Mouse (Mus musculus) layer of hippocampus, postnatal 14 days (tissue): ENCODE results near the gene Entpd7. TPM values are rescaled to one million over a fixed set of nuclear protein-coding genes. Genes with fewer than 3 reads are reported as not detected.

ENCODE experiments used
- DNase-seq, 2 experiments: peaks; one replicate each; pipeline ENCODE4 v3.0.0; 2021 to 2022; ENCODE audit warnings: low spot score in 2 of 2, mixed read lengths in 1 of 2
- total RNA-seq, 2 experiments: library from RNA; stranded (reverse); gene quantifications; 2 replicates each; pipeline ENCODE4 v1.2.3; 2021

Entpd7 gene
- total RNA-seq, 2 experiments from 2014 or later = 26.9 to 29.6 TPM

GRCm38 (mm10) chr19:43766451-43766850, 77.0 kb downstream of the Entpd7 start:
- DNase-seq = no peak

GRCm38 (mm10) chr19:43767549-43768322, 78.3 kb downstream of the Entpd7 start:
- DNase-seq = no peak

- DNase-seq = no peak
Measured at GRCm38 (mm10) chr19:43769366-43769960, 80.0 kb downstream of the Entpd7 start.

GRCm38 (mm10) chr19:43770584-43770983, 81.1 kb downstream of the Entpd7 start:
- DNase-seq = no peak

GRCm38 (mm10) chr19:43771499-43771969, 82.1 kb downstream of the Entpd7 start:
- DNase-seq = no peak

- DNase-seq = no peak
Measured at GRCm38 (mm10) chr19:43772311-43772710, 82.8 kb downstream of the Entpd7 start.

GRCm38 (mm10) chr19:43775433-43775832, 86.0 kb downstream of the Entpd7 start:
- DNase-seq = no peak

GRCm38 (mm10) chr19:43776561-43776960, 87.1 kb downstream of the Entpd7 start:
- DNase-seq = no peak

GRCm38 (mm10) chr19:43777308-43777707, 87.8 kb downstream of the Entpd7 start:
- DNase-seq = no peak

- no peak for DNase-seq
Measured at GRCm38 (mm10) chr19:43780391-43780790, 90.9 kb downstream of the Entpd7 start.

- no peak for DNase-seq
Measured at GRCm38 (mm10) chr19:43781980-43782379, 92.5 kb downstream of the Entpd7 start, which contains the start of gene Abcc2. Gene Abcc2, plus strand, starts transcription at chr19:43782192.

Other genes with a start within 250 kb of the Entpd7 start
- gene Cnnm1, start 249.2 kb upstream of the Entpd7 start, total RNA-seq = 10 to 100 TPM; 53.4 to 60.4 TPM
- 100 to 1,000 TPM; 268 to 269 TPM for gene Got1, start 165.1 kb upstream of the Entpd7 start, total RNA-seq
- not detected for gene Nkx2-3, start 77.3 kb upstream of the Entpd7 start, total RNA-seq
- gene Slc25a28, start 14.8 kb upstream of the Entpd7 start, total RNA-seq = 10 to 100 TPM; 35.8 to 39.1 TPM
- gene Cutc, start 63.3 kb downstream of the Entpd7 start, total RNA-seq = 1 to 10 TPM; 4.8 to 5.0 TPM
- gene Cox15, start 63.3 kb downstream of the Entpd7 start, total RNA-seq = 10 to 100 TPM; 16.6 to 18.9 TPM
- under 1 TPM; 0.07 to 0.10 TPM for gene Abcc2, start 92.5 kb downstream of the Entpd7 start, total RNA-seq